Mouse (Mus musculus): ENCODE measurements around the gene Reg3a.
"Not testable (repeated sequence)": the region's sequence is repeated elsewhere in the genome, so short reads cannot be mapped to it uniquely, and the experiment has no call there.

Reg3a gene

DNA sequence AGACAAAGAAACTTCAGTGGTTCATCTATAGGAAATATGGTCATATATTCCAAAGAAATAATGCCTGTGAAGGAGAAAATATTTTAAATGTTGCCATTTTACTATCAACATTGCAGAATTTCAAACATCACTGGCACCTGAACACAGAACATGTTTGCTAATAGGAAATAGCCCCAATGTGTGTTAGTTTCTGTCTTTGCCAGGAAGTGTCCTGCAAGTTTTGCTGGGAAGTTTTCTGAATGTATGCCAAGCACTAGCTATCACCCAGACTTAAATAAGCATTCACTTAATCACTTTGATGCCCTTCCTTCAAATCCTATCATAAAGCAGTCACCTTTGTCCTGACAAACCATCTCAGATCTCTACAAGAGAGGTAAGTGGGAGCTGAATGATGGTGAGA lies at the start of gene Reg3a:
Gene Reg3a, plus strand, starts transcription at position 301 of the 400 bp plus-strand sequence.
- no peak for DNase-seq (ENCODE audit: low read depth, low spot score)

DNA sequence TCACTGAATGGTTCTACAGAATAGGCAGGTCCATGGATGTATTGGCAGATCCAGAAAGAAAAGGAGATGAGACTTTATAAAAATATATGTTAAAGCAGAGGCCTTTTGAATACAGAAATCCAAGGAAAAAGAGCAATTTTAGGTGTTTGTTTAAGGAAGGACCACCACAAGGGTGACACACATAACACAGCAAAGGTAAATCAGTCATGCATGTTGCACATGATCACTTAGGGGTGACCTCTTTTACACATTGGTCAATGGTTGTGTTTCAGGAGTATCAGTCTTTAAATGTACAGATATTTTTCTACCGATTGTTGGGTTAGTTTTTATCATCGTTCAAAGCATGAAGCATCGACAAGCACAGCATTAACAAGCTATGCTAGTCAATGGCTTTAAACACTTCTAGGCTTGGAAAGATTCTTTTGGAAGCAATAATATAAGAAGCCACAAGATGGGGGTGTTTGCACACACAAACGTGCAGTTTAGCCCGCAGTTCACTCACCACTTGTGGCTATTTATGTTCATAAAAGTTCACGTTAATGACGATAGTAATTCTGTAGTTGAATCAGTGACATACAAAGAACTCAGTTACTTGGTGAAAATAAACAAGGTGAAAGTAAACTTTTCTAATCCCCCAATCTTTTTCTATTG lies 48.5 kb upstream of the Reg3a start:
- no peak for DNase-seq (ENCODE audit: low read depth, low spot score)

DNA sequence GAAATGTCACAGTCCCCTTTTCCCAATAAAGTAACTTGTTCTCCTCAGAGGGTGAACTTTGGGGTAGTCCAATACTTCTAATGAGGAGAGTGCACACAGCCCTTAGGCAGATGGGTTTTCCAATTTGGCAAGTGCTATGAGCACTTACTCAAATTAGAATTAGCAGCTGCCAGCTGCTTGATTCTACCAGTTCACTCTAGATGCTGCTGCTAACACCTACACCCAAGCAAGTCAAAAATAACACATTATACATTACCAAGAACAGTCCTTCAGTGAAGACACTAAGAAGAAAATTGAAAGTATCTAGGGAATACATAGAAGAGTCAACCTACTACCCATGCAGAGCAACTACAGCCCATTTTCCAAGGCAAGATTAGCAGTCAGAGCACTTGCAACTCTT lies 40.2 kb upstream of the Reg3a start:
- DNase-seq (ENCODE audit: low read depth, low spot score): no peak

DNA sequence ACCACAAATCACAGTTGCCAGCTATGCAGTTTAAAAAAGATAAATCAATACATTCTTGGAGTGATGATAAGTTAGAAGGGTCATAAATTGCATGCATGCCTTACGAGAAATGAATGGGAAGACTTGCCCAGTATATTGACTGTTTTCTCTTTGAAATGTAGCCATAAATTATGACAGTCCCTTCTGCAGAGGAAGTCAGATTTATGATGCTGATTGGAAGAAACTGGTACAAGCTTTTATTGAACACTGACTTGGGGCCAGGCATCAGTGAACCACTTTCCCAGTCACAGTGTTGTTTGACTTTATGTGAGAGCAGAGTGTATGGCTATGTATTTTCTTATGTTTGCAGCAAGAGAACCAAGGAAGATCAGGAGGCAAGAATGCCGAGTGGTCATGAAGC lies 38.8 kb upstream of the Reg3a start:
- no peak for DNase-seq (ENCODE audit: low read depth, low spot score)

DNA sequence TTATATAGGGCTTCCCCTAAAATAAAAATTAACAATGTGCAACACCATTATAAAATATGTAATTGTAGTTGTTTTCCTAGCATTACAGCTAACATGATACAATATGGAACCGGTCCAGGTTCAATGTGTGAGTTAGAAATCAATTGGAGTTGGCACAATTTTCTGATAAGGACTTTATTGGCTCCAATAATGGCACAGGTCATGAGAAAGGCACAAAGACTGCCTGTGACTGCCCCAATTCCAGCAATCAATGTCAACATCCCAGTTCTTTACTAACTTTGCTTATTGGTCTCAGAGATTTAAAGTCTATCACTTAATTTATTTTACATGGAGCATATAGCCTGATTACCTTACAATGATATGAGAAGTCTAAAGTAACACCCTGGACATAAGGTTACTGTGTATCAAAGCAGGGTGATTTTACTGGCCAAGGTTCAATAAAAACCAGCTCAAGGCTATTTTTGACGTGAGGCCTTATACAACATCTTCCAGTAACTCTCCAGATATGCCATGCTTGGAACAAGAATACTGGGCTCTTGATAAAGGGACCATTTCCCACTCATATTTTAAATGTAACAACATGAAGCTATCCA lies 18.4 kb upstream of the Reg3a start:
- no peak for DNase-seq (ENCODE audit: low read depth, low spot score)

DNA sequence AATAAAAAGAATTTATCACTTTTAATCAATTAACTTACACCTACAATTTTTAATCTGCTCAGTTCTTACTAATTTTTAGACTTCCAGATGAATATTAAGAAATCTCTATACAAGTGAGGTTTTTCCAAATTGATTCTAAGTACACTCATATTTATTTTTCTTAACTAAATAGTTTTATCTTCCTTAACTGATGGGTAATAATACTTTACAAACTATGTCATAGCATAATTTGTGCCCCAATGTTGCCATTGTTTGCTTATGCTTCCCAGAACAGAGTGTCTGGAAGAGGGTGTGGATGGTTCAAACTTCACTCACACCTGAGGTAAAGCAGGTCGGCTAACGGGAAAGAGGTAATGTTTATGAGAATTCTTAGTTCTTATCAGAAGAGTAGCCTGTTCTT lies 10.2 kb upstream of the Reg3a start, which contains the start of gene Reg3b:
Gene Reg3b, plus strand, starts transcription at position 301 of the 400 bp plus-strand sequence.
- DNase-seq (ENCODE audit: low read depth, low spot score): no peak

DNA sequence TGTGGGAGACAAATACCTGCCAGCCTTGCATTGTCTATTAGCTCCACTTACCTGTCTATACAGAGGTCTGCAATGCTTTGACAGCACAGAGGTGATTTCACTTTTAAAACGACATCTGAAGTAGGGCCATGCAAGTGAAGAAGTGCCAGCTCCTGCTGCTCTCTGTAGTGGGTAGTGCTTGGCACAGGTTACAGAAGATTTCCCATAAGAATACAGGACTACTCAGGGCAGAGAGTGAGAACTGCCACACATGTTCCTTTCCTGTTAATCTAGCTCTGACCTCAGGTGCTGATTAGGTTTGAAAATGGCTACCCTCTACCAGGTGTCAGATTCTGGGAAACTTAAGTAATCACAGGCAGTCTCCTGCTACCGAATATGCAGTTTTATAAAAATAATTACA lies 1.7 kb upstream of the Reg3a start, which contains the start of gene Reg3d:
Gene Reg3d, minus strand, starts transcription at position 101 of the 400 bp plus-strand sequence.
- DNase-seq (ENCODE audit: low read depth, low spot score): no peak

DNA sequence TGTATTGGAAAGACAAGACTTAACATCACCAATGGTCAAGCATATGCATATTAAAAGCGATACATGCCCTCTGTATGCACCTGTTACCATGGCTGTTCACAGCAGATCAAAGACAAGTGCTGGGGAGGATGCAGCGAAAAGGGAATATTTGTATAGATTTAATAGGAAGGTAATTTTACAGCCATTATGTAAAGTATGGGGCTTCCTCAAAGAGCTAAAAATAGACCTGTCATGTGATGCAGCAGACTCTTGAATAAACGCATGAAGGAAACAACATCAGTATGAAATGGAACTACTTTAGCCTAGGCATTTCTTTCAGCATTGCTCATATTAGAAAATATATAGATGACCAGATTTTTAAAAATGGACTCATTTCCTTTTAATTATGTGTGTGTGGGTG lies 5.1 kb downstream of the Reg3a start:
- DNase-seq (ENCODE audit: low read depth, low spot score): no peak

DNA sequence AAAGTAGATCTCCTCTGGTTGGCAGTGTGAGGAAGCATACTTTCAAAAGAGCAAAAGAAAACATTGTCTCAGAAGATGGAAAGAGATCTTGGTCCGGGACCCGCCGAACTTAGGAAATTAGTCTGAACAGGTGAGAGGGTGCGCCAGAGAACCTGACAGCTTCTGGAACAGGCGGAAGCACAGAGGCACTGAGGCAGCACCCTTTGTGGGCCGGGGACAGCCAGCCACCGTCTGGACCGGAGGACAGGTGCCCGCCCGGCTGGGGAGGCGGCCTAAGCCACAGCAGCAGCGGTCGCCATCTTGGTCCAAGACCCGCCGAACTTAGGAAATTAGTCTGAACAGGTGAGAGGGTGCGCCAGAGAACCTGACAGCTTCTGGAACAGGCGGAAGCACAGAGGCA lies 14.8 kb downstream of the Reg3a start, which contains the start of gene Reg2:
Gene Reg2, plus strand, starts transcription at position 301 of the 400 bp plus-strand sequence.
- DNase-seq (ENCODE audit: low read depth, low spot score): not testable (repeated sequence)

DNA sequence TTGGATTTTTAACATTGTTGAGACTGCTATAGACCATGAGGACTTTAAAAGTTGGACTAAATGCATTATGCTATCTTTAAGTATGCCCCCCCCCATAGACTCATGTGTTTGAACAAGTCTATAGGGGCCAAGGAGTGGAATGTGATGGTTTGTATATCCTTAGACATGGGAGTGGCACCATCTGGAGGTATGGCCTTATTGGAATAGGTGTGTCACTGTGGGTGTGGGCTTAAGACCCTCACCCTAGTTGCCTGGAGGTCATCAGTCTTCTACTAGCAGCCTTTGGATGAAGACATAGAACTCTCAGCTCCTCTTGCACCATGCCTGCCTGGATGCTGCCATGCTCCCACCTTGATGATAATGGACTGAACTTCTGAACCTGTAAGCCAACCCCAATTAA lies 41.9 kb downstream of the Reg3a start, which contains the start of gene Reg1:
Gene Reg1, plus strand, starts transcription at position 301 of the 400 bp plus-strand sequence.
- not testable (repeated sequence) for DNase-seq (ENCODE audit: low read depth, low spot score)

DNA sequence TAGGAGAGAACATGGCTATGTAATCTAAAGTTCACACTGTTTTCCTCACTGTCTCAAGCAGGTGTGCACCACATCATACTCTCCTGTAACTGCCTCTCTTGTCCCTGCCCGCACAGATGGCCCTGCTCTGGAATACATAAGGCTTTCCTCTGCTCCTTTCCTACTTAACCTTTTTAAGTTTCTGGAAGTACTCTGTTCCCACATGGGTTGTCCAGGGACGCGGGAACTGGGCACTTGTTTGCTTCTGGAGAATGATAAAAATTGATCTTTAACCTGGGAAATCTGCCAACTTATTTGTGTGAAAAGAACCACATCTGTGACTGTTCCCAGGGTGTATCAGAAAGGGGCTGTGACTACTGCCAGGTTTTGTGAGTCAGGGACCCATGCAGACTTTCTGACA lies 45.0 kb downstream of the Reg3a start:
- no peak for DNase-seq (ENCODE audit: low read depth, low spot score)

Data from CD4-positive helper T cell, adult 2 months (primary cell).